Mouse (Mus musculus) embryonic fibroblast, embryonic 13.5 days (primary cell): ENCODE results near the gene Ly6g6e.

ENCODE experiments used
- CTCF ChIP-seq: IDR thresholded peaks from 2 replicates; pipeline ENCODE4 v1.5.1; 2011; ENCODE audit warnings: mild to moderate bottlenecking, control low read depth, low read length, moderate library complexity, borderline replicate concordance; ENCODE audit not compliant: insufficient read depth
- POLR2A ChIP-seq: IDR thresholded peaks from 2 replicates; pipeline ENCODE4 v1.6.1; 2011; ENCODE audit warnings: low read depth, mild to moderate bottlenecking, control low read depth, low read length, moderate library complexity

DNA sequence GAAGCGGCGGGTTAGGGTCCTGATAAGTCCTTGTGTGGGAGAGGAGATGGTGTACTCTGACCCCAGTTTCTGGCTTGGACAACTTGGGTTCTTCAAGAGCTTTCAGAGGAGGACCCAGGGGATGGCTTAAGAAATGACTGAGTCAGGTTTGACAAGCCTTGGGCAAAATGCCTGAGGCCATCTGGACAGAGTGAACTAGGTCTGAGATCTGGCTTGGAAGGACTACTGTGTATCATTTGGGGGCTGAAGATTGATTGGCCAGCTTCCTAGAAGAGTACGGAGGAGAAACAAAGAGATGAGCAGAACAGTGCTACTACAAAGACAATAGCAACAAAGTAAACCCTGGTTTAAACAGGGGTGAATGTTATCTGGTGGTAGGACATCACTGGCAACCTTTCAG is 13.2 kb upstream of the Ly6g6e start:
- TF ChIP-seq POLR2A (no peak), CTCF (no peak)
